In the genomic region with DNA sequence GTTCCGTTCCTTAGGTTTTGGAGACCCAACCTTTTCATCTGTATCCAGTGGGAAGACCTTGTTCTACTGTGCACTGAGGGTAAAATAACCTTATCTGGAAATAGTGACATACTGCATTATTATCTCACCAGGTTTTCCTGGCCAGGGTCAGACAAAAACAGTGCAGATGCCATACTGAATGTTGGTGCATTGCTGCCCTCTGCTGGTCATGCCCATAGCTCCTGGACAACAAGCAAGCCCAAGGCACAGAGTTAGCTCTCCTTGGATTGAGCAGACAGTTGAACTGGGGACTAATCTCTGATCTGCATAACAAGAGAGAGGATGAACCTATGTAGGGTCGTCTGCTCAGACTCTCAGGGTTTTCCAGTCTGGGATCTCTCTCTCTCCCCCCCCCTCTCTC, we compare ENCODE assay signal across 8 mouse cellular contexts. TPM values are rescaled to one million over a fixed set of nuclear protein-coding genes. Genes with fewer than 3 reads are reported as not detected.
DNase-seq lines count a peak whose midpoint lies in the region; ATAC-seq lines count a peak whose summit lies in the region.

No protein-coding gene starts in this region.

- no peaks in the 10 kb centered on the region for H3K9me3 ChIP-seq in hindbrain, embryonic 13.5 days

- DNase-seq in NIH3T3 (ENCODE audit: low read depth): peak; percentile 96
- peak; percentile 95 for DNase-seq in cerebellum, adult 9-10 months
- peak; percentile 59 to 84 for DNase-seq in frontal cortex, postnatal 10 days (ENCODE audit: low spot score in 2 of 2)
- DNase-seq in layer of hippocampus, postnatal 10 days (ENCODE audit: low spot score in 2 of 2): peak; percentile 92 to 94
- DNase-seq in lung, postnatal 14 days: peak; percentile 95
- DNase-seq in retina, postnatal 1 day: peak; percentile 89
- peak; percentile 77 to 83 for DNase-seq in thymus, postnatal 36 days

- no peaks in the 10 kb centered on the region for H3K4me1 ChIP-seq in hindbrain, embryonic 13.5 days (replicated peaks)

- H3K27me3 ChIP-seq in hindbrain, embryonic 13.5 days: no peaks in the 10 kb centered on the region

- no peak overlapping the region for H3K27ac ChIP-seq in hindbrain, embryonic 13.5 days

- peak; percentile 69; the same call in 1 of the 2 replicates for ATAC-seq in hindbrain, embryonic 13.5 days (ENCODE audit: low FRiP score)

- H3K4me2 ChIP-seq in hindbrain, embryonic 13.5 days: no peak overlapping the region

- no peaks in the 10 kb centered on the region for H3K36me3 ChIP-seq in hindbrain, embryonic 13.5 days

- no peak overlapping the region for H3K9ac ChIP-seq in hindbrain, embryonic 13.5 days

- 36% methylated on average over 2 of the region's 2 CpGs for WGBS in hindbrain, embryonic 13.5 days

- no peak overlapping the region for H3K4me3 ChIP-seq in hindbrain, embryonic 13.5 days

RNA-seq across cellular contexts. Expression of a gene that starts 12.9 kb away (rescaled TPM):
- polyA plus RNA-seq in hindbrain, embryonic 13.5 days (2015; fragmentation: Nextera tagmentation; extraction: Ambion mirVana): 70.2 and 70.7 TPM in 2 replicates
- 10 to 100 TPM; 28.7 to 29.9 TPM for total RNA-seq in layer of hippocampus, postnatal 10 days (2021)

RNA-seq across cellular contexts. Expression of a gene that starts 16.5 kb away (rescaled TPM):
- polyA plus RNA-seq in hindbrain, embryonic 13.5 days (2015; fragmentation: Nextera tagmentation; extraction: Ambion mirVana): 5.6 and 6.5 TPM in 2 replicates
- total RNA-seq in layer of hippocampus, postnatal 10 days (2021): 1 to 10 TPM; 8.6 to 8.9 TPM
